Mouse (Mus musculus) granulocyte monocyte progenitor cell, adult 5-6 weeks (primary cell): Measurements from ENCODE around the gene Haus2. TPM values are rescaled to one million over a fixed set of nuclear protein-coding genes. Genes with fewer than 3 reads are reported as not detected.

Experiments
- ATAC-seq: replicated peaks from 2 replicates; pipeline ENCODE4 v1.8.0; 2016; ENCODE audit warnings: mild to moderate bottlenecking, moderate TSS enrichment, inconsistent platforms; ENCODE audit not compliant: poor library complexity, severe bottlenecking
- total RNA-seq, 2 experiments: library from RNA; stranded (forward) in 1 of 2; stranded (reverse) in 1 of 2; fragments of 200-712, 200-1000 nt in 1 of 2; fragments of >200 nt in 1 of 2; fragmentation: Nextera tagmentation in 1 of 2; gene quantifications; 2 replicates each; pipeline ENCODE4 v1.2.3; 2014 to 2017

Haus2 gene
- total RNA-seq, 2 experiments from 2014 or later = 17.9 to 22.0 TPM

- ATAC-seq = no peak
Measured at GRCm38 (mm10) chr2:120662766-120663165, 53.6 kb downstream of the Haus2 start.

- no peak for ATAC-seq
Measured at GRCm38 (mm10) chr2:120663491-120664154, 54.4 kb downstream of the Haus2 start.

DNA sequence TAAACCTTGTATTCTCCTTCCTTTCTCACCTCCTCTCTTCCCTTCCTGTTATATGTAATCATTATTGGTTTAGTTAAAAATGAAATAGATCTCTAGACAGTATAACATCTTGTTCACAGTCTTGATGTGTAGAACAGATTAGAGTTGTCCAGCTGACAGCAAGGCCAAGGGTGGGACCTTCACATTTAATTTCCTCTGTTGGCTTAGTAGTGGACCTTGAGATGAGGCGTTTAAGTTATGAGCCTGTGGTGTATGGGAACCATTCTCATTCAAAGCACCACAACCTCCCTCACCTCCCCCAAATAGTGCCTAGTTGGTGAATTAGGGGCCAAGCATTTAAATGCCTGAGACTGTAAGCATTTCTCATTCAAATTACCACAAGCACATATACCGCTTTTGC lies 58.3 kb downstream of the Haus2 start:
- no peak for ATAC-seq

DNA sequence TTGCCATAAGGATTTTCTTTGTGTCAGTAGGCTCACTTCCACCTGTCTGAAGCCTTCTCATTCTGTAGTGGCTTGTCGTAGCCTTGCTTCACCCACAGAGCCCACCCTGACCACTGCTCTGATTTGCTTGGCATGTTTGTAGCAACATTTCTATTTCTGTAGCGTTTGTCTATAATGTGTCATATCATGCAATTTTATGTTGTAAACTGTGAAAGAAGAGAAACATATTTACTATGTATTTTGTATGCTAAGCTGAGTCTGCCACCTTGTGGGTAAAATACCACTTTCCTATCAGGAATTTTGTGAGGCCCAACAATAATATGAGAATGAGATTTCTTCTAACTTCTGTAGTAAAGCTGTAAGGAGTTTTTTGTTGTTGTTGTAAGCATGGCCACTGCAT lies 61.1 kb downstream of the Haus2 start:
- no peak for ATAC-seq

Other genes with a start within 250 kb of the Haus2 start
- 16.9 and 36.3 TPM in 2 replicates for gene Ganc, start 205.5 kb upstream of the Haus2 start, total RNA-seq (2014; fragmentation: Nextera tagmentation)
- gene Ganc, start 205.5 kb upstream of the Haus2 start, total RNA-seq (2017) = 20.1 and 33.1 TPM in 2 replicates
- gene Tmem87a, start 205.3 kb upstream of the Haus2 start, total RNA-seq (2014; fragmentation: Nextera tagmentation) = 24.8 and 27.8 TPM in 2 replicates
- gene Tmem87a, start 205.3 kb upstream of the Haus2 start, total RNA-seq (2017) = 52.1 and 74.8 TPM in 2 replicates
- gene Capn3, start 153.4 kb upstream of the Haus2 start, total RNA-seq (2014; fragmentation: Nextera tagmentation) = 1.4 TPM in 1 of 2 replicates, not detected in the other
- gene Capn3, start 153.4 kb upstream of the Haus2 start, total RNA-seq (2017) = 1.4 and 1.6 TPM in 2 replicates
- gene Zfp106, start 45.5 kb upstream of the Haus2 start, total RNA-seq (2014; fragmentation: Nextera tagmentation) = 110 and 113 TPM in 2 replicates
- gene Zfp106, start 45.5 kb upstream of the Haus2 start, total RNA-seq (2017) = 139 and 142 TPM in 2 replicates
- 51.2 and 56.5 TPM in 2 replicates for gene Snap23, start 41.7 kb upstream of the Haus2 start, total RNA-seq (2014; fragmentation: Nextera tagmentation)
- 92.1 and 119 TPM in 2 replicates for gene Snap23, start 41.7 kb upstream of the Haus2 start, total RNA-seq (2017)
- gene Lrrc57, start 137 bp downstream of the Haus2 start, total RNA-seq (2014; fragmentation: Nextera tagmentation) = 7.3 and 12.1 TPM in 2 replicates
- 18.9 and 20.5 TPM in 2 replicates for gene Lrrc57, start 137 bp downstream of the Haus2 start, total RNA-seq (2017)
- 3.5 and 10.7 TPM in 2 replicates for gene Stard9, start 19.7 kb downstream of the Haus2 start, total RNA-seq (2014; fragmentation: Nextera tagmentation)
- 0.62 and 1.1 TPM in 2 replicates for gene Stard9, start 19.7 kb downstream of the Haus2 start, total RNA-seq (2017)
- gene Cdan1, start 240.7 kb downstream of the Haus2 start, total RNA-seq (2014; fragmentation: Nextera tagmentation) = 27.6 and 41.7 TPM in 2 replicates
- 17.0 and 24.1 TPM in 2 replicates for gene Cdan1, start 240.7 kb downstream of the Haus2 start, total RNA-seq (2017)
- 3.1 and 7.9 TPM in 2 replicates for gene Ttbk2, start 241.2 kb downstream of the Haus2 start, total RNA-seq (2014; fragmentation: Nextera tagmentation)
- 4.0 and 6.3 TPM in 2 replicates for gene Ttbk2, start 241.2 kb downstream of the Haus2 start, total RNA-seq (2017)